Mouse (Mus musculus): Measurements from ENCODE around the gene Pthlh.
A peak's percentile ranks its signal among the peaks of the same experiment; 100 is the strongest.
"Not testable (repeated sequence)": the region's sequence is repeated elsewhere in the genome, so short reads cannot be mapped to it uniquely, and the experiment has no call there.

Pthlh gene

GRCm38 (mm10) chr6:147263587-147264565 is at the start of gene Pthlh:
Gene Pthlh, minus strand, starts transcription at chr6:147264183.
- DNase-seq (ENCODE audit: low read depth, low spot score) = no peak

- DNase-seq (ENCODE audit: low read depth, low spot score) = no peak
Observed at GRCm38 (mm10) chr6:147313331-147313730, 49.3 kb upstream of the Pthlh start.

GRCm38 (mm10) chr6:147310435-147310978 is 46.5 kb upstream of the Pthlh start:
- DNase-seq (ENCODE audit: low read depth, low spot score) = no peak

- DNase-seq (ENCODE audit: low read depth, low spot score) = no peak
Observed at GRCm38 (mm10) chr6:147310035-147310434, 46.1 kb upstream of the Pthlh start.

- DNase-seq (ENCODE audit: low read depth, low spot score) = not testable (repeated sequence)
Observed at GRCm38 (mm10) chr6:147304236-147304635, 40.3 kb upstream of the Pthlh start.

GRCm38 (mm10) chr6:147299607-147300006 is 35.6 kb upstream of the Pthlh start:
- no peak for DNase-seq (ENCODE audit: low read depth, low spot score)

- no peak for DNase-seq (ENCODE audit: low read depth, low spot score)
Observed at GRCm38 (mm10) chr6:147279309-147279708, 15.3 kb upstream of the Pthlh start.

- DNase-seq (ENCODE audit: low read depth, low spot score) = no peak
Observed at GRCm38 (mm10) chr6:147268143-147268790, 4.3 kb upstream of the Pthlh start.

GRCm38 (mm10) chr6:147266466-147266865 is 2.5 kb upstream of the Pthlh start:
- DNase-seq (ENCODE audit: low read depth, low spot score) = no peak

GRCm38 (mm10) chr6:147263178-147263577 is 805 bp downstream of the Pthlh start:
- no peak for DNase-seq (ENCODE audit: low read depth, low spot score)

GRCm38 (mm10) chr6:147261616-147262015 is 2.4 kb downstream of the Pthlh start:
- DNase-seq (ENCODE audit: low read depth, low spot score) = no peak

- no peak for DNase-seq (ENCODE audit: low read depth, low spot score)
Observed at GRCm38 (mm10) chr6:147260766-147261165, 3.2 kb downstream of the Pthlh start.

GRCm38 (mm10) chr6:147247782-147248181 is 16.2 kb downstream of the Pthlh start:
- no peak for DNase-seq (ENCODE audit: low read depth, low spot score)

- DNase-seq (ENCODE audit: low read depth, low spot score) = no peak
Observed at GRCm38 (mm10) chr6:147244294-147244693, 19.7 kb downstream of the Pthlh start.

GRCm38 (mm10) chr6:147243655-147244054 is 20.3 kb downstream of the Pthlh start:
- DNase-seq (ENCODE audit: low read depth, low spot score) = no peak

GRCm38 (mm10) chr6:147241541-147241940 is 22.4 kb downstream of the Pthlh start:
- DNase-seq (ENCODE audit: low read depth, low spot score) = no peak

GRCm38 (mm10) chr6:147240203-147240804 is 23.7 kb downstream of the Pthlh start:
- DNase-seq (ENCODE audit: low read depth, low spot score) = peak; percentile 38

GRCm38 (mm10) chr6:147226696-147227095 is 37.3 kb downstream of the Pthlh start:
- no peak for DNase-seq (ENCODE audit: low read depth, low spot score)

- no peak for DNase-seq (ENCODE audit: low read depth, low spot score)
Observed at GRCm38 (mm10) chr6:147219099-147219498, 44.9 kb downstream of the Pthlh start.

GRCm38 (mm10) chr6:147216156-147216555 is 47.8 kb downstream of the Pthlh start:
- DNase-seq (ENCODE audit: low read depth, low spot score) = no peak

- DNase-seq (ENCODE audit: low read depth, low spot score) = no peak
Observed at GRCm38 (mm10) chr6:147207821-147208330, 56.1 kb downstream of the Pthlh start.
